Mouse (Mus musculus) embryonic fibroblast, embryonic 13.5 days (primary cell): Measurements from ENCODE around the gene Tspan1. TPM values are rescaled to one million over a fixed set of nuclear protein-coding genes. Genes with fewer than 3 reads are reported as not detected.
A peak's percentile ranks its signal among the peaks of the same experiment; 100 is the strongest.

Source experiments
- H3K27ac ChIP-seq: 2 replicates; pipeline ENCODE4 v1.5.1; 2012; ENCODE audit warnings: low read length, control low read depth, inconsistent platforms; ENCODE audit not compliant: insufficient read depth
- H3K4me1 ChIP-seq: 2 replicates; pipeline ENCODE4 v1.6.1; 2011; ENCODE audit warnings: low read length; ENCODE audit not compliant: control insufficient read depth, insufficient read depth
- H3K4me3 ChIP-seq: 2 replicates; pipeline ENCODE4 v1.5.1; 2011; ENCODE audit warnings: mild to moderate bottlenecking, control low read depth, low read length; ENCODE audit not compliant: insufficient read depth
- CTCF ChIP-seq: IDR thresholded peaks from 2 replicates; pipeline ENCODE4 v1.5.1; 2011; ENCODE audit warnings: mild to moderate bottlenecking, control low read depth, low read length, moderate library complexity, borderline replicate concordance; ENCODE audit not compliant: insufficient read depth
- POLR2A ChIP-seq: IDR thresholded peaks from 2 replicates; pipeline ENCODE4 v1.6.1; 2011; ENCODE audit warnings: low read depth, mild to moderate bottlenecking, control low read depth, low read length, moderate library complexity
- polyA plus RNA-seq: library from polyadenylated mRNA; stranded (reverse); fragments of >200 nt; gene quantifications from 2 replicates; pipeline ENCODE4 v1.2.4, GENCODE M21; 2011; ENCODE audit warnings: low read depth; ENCODE audit not compliant: missing spikeins, insufficient read length

Tspan1 gene
- polyA plus RNA-seq, 1 experiment = not detected

DNA sequence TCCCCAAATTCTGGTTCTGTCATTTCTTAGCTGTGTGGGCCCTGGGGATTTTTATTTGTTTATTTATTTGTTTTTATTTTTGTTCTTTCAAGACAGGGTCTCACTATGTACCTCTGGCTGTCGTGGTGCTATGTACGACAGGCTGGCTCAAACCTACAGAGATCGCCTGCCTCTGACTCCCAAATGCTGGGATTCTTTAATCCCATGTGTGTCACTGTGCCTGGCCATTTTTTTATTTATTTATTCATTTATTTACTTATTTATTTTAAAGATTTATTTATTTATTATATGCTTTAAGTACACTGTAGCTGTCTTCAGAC lies 1.9 kb upstream of the Tspan1 start:
- no peak overlapping the region for H3K4me3 ChIP-seq
- peaks cover 15% of the 10 kb centered on the region for H3K4me1 ChIP-seq
- no peak overlapping the region for H3K27ac ChIP-seq
- TF ChIP-seq POLR2A = no peak
- no peak for TF ChIP-seq CTCF

DNA sequence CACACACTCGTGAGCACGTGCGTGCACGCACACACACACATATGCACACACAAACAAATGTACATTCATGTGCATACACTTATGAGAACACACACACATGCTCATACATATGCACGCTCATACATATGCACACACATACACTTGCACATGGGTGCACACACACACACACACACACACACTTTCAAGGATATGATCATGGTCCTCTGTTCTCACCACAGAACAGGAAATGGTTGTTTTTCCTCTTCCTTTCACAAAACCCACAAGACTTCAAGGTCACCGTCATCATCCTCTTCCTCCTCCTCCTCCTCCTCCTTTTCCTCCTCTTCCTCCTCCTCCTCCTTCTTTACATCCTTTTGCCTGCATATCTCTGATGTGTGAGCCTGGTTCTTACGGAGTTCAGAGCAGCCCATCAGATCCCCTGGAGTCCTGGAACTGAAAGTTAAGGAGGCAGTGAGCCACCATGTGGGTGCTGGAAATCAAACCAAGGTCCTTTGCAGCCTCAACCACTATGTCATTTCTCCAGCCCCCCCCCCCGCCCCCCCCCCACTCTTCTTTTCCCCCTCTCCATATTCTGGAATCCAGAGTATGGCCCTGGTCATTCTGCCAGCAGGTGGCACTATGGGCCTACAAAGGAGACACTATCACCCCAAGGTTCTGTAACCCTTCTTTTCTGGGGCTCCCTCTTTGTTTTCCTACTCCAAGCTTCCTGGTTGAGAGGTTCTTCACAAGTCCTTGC lies 1.4 kb upstream of the Tspan1 start:
- TF ChIP-seq POLR2A (no peak), CTCF (peak; percentile 47; the same call in 1 of the 2 replicates)
- no peak overlapping the region for H3K27ac ChIP-seq
- peaks cover 15% of the 10 kb centered on the region for H3K4me1 ChIP-seq
- H3K4me3 ChIP-seq = no peak overlapping the region

DNA sequence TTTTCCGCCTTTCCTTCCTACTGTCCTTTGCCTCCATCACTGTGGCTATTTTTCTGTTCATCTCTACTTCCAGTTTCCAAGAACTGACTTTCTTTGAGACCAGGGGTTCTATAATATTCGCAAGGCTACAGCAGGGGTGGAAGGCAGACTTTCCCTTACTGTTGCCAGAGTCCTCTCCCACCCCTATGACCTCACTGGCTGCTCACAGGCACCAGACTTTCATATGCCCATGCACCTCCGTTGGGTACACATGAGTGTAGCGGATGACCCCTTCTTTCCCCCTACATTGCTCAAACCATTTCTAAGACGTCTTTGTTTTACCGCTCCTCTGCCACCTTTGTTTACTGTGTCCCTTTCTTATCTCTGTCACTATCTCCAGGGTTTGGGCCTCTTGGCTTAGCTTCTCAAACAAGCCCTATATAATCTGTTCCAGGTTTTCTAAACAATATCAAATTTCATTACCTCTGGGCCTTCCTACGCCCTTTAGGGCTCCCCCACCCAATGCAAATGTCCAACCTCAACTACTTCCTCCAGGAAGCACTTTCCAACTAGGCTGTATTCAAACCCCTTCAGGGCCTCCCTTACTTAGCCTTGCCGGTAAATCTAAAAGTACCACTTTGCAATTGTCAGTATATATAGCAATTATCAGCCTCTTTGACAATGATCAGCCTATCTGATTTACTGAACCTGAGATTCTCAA lies 1.5 kb downstream of the Tspan1 start:
- Histone ChIP-seq H3K4me3 (no peak overlapping the region), H3K27ac (no peak overlapping the region), H3K4me1 (peaks cover 15% of the 10 kb centered on the region)
- TF ChIP-seq POLR2A (no peak), CTCF (no peak)

DNA sequence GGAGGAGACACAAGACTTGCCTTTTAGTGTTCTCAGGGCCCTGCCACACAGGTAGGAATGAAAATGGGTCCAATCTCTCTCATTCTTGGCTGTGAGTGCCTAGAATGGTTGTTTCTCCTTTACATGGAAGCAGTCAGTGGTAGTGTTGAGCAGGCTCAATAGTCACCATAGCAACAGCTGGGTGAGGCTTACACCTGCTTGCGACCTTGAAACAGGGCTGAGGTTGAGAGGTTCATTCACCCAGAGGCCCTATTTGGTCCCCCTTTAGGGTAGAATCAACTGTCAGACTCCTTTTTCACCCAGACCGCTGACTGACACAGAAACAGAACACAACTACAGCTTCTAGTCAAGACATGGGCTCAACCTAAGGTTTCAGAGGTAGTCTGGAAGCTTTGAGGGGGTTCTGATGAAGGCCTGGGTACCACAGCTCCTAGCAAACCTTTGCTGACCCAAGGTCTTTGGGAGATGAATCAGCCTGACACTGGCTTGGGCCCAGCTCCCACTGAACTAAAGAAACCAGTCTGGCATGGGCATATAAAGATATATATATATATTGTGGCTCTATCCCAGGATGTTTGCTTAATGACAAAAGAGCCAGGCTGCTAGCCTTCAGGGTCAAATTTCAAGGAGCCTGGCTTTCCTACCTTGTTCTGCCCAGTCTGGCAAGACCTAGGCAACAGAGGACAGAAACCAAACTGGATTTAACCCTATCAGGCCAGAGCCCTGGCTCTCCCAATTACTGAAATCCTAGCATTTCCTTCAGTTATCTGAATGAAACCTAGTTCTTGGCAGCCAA lies 2.4 kb downstream of the Tspan1 start:
- H3K4me3 ChIP-seq = no peak overlapping the region
- peaks cover 15% of the 10 kb centered on the region for H3K4me1 ChIP-seq
- TF ChIP-seq CTCF (no peak), POLR2A (no peak; the same call in 1 of the 2 replicates)
- 0 out of 2 replicates have a peak overlapping the region, but pooled peaks have one; percentile 13 for H3K27ac ChIP-seq

DNA sequence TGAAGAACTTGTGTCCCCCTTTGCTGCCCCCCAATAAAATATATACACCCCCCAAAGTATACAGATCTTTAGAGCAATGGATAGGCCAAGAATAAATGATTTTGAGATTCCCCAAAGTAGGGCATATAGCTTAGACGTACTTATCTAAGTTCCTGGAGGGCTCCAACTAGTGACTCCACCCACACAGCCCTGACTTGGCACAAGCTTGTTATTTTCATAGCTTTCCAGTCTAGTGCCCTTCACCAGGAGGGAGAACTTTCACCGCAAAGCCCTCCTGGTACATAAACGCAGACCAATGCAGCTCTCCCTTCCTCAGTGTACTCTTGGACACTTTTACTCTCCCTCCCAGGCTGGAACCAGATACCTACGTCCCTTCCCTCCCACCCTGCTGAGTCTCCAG lies 5.3 kb downstream of the Tspan1 start:
- H3K4me3 ChIP-seq = no peak overlapping the region
- TF ChIP-seq POLR2A = no peak
- no peak for TF ChIP-seq CTCF
- peaks cover 15% of the 10 kb centered on the region for H3K4me1 ChIP-seq
- H3K27ac ChIP-seq = no peak overlapping the region

DNA sequence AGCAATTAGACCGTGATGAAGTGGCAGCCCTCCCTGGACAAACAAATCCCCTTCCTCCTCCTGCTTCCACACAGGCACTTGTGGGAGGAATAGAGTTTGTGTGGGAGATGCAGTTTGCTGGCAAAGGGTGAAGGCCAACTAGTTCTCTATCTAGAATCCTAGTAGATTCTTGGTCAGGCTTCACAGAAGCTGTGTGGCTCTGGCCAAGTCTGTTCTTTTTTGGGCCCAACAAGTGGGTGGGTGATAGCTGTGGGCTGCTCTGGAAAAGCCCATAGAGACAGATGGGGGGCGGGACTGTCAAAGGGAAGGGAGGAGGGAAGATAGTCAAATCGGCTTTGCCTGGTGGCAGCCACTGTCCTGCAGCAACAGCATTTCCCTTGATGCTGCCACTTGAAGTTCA lies 6.6 kb downstream of the Tspan1 start:
- Histone ChIP-seq H3K27ac (no peak overlapping the region), H3K4me1 (peaks cover 12% of the 10 kb centered on the region), H3K4me3 (no peak overlapping the region)
- no peak for TF ChIP-seq CTCF
- no peak for TF ChIP-seq POLR2A

DNA sequence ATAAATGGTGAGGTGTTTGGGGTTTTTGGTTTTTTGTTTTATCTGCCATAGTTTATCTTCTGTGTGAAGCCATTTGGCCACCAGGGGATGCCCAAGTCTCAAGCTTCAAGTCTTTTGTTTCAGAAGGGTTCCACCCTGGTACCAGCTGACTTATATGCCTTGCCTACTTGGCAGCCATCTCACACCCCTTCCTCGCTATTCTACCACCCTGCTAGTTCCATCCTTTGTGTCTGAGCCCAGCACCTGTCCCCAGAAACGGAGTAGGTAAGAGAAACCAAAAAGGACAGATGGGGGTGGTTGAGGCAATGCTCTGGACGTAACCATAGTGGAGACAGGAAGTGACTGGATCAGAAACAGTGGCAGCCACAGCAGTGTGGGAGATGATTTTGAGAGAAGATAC lies 7.5 kb downstream of the Tspan1 start:
- TF ChIP-seq CTCF (no peak), POLR2A (no peak)
- H3K4me1 ChIP-seq = peaks cover 4% of the 10 kb centered on the region; the same call in 1 of the 2 replicates

DNA sequence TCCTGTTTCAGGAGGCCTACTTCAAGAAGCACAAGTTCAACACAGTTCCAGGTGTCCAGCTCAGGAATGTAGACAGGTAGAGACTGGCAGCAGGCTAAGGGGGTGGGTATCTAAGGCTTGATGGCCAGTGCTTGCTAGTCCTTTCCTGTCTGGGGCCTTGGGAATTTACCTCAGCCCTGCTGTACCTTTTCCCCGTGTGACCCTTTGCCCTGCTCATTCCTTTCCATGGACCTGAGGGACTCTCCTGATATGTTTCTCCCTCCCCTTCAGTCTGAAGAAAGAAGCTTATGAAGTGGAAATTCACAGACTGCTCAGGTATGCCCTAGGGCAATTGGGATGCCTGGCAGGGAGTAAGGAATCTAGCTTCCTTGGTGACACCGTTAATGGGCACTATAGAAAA lies 9.5 kb downstream of the Tspan1 start:
- Histone ChIP-seq H3K27ac (no peak overlapping the region), H3K4me1 (no peaks in the 10 kb centered on the region), H3K4me3 (no peak overlapping the region)
- TF ChIP-seq CTCF (no peak), POLR2A (no peak)

More for the DNA sequence above, 7.5 kb downstream of the Tspan1 start:
- Histone ChIP-seq H3K4me3 (no peak overlapping the region), H3K27ac (no peak overlapping the region)

DNA sequence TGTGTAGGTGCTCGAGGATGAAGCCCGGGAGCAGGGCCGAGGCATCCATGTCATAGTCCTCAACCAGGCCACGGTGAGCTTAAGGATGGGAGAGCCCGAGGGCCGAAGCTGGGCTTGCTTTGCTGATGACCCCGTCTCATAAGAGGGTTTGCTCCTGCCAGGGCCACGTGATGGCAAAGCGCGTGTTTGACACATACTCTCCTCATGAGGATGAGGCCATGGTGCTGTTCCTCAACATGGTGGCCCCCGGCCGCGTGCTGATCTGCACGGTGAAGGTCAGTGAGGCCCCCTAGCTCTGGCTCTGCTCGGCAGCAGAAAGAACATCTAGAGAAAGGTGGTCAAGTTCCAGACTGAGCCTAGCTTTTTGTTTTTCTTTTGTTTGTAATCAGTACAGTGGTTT lies 14.7 kb downstream of the Tspan1 start:
- Histone ChIP-seq H3K4me3 (no peak overlapping the region), H3K27ac (no peak overlapping the region), H3K4me1 (no peaks in the 10 kb centered on the region)
- TF ChIP-seq CTCF (no peak), POLR2A (no peak)

DNA sequence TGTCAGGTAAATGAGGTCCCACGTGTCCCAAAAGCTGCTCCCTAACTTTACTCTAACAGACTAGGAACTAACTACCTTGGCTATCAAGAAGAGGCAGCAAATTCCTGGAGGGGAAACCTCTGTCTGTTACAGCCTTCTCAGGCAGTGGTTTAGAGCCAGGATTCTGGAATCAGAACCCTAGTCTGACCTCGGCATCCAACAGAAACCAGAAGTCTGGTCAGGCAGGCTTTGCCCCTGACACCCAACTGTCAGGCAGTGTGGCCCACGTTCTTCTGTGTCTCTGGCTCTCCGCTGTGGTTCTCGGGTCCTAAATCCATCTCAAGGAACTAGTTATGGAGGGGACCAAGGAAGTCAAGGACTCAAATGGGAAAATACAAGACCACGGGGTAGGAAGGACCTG lies 16.2 kb downstream of the Tspan1 start, which contains the start of gene Lurap1:
TSS of gene Lurap1 (minus strand) at position 101 of the 400 bp plus-strand sequence.
- TF ChIP-seq CTCF = no peak
- no peak for TF ChIP-seq POLR2A
- H3K4me3 ChIP-seq = peak within 1 kb of the TSS; percentile 85
- peak within 1 kb of the TSS; percentile 64 for H3K27ac ChIP-seq
- no peaks in the 10 kb centered on the region for H3K4me1 ChIP-seq
